Mouse (Mus musculus): ENCODE measurements around the gene Naa50.

Naa50 gene

DNA sequence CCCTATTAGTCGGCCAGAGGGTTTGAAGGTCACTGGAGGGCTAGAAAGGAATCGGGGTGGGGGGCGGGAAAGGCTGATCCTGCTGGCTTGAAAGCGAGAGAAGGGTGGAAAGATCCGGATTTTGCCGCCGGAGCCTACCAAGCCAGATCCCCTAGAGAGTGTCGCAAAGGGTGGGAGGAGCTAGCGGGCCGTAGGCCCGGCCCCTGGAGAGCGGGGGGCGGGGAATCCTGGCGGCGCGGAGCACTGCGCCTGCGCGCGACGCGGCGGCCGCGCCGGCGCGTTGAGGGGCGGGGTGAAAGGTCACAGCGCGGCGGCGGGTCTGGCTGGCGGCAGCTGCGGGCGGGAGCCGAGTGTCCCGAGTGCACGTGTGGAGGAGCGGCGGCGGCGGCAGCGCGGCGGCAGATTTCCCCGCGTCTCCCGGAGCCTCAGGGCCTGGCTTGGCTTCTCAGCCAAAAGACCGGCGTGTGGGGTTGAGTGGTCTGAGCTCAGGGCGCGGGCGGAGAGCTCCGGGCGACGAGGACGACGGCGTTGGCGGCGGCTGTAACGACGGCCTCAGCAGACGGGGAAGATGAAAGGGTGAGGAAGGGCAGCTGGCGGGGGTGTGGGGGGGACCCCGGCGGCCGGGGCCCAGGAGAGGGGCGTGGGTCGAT lies at the start of gene Naa50, which contains the start of gene Atp6v1a:
Gene Naa50, plus strand, starts transcription at position 295 of the 650 bp plus-strand sequence.
Gene Atp6v1a, minus strand, starts transcription at position 170 of the 650 bp plus-strand sequence.
- peak; percentile 74 for DNase-seq (ENCODE audit: low read depth)

DNA sequence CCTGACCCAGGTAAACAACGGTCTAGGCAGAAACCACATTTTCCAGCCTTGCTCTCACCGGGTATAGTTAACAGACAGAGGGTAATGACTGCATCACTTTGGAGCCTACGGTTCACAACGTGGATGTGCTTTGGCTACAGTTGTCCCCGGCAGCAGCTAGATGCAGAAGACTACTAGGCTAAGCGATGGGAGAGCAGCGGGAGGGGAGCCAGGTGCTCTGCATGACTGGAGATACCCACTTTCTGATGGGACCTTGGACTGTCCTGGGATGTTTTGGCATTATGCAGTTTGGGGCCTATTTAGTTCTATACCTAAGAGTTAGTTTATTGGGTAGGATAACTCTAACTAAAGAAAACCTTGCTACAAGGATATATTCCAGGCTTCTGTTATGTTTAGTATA lies 40.3 kb upstream of the Naa50 start:
- no peak for DNase-seq (ENCODE audit: low read depth)

DNA sequence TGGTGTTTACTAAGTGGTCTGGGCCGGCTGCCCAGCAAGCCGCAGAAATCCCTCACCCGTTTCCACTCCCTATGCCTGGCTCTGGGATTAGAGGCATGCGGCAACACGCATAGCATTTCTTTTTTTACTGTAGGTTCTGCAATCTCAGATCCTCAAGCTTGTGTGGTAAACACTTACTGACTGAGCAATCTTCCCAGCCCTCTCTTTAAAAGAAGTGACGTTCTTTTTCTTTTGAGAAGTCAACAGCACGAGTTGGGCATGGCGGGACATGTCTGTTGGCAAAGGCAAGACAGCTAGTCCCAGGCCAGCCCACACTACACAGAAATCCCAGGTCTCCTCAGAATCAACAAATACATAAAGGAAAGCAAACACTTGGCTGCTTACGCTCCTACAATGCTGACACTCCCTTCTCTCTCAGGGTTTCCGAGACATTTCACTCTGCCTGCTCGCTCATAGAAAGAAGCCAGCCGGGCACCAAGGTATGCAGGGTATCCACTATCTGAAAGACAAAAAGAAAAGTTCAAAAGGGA lies 38.4 kb upstream of the Naa50 start:
- DNase-seq (ENCODE audit: low read depth) = no peak

DNA sequence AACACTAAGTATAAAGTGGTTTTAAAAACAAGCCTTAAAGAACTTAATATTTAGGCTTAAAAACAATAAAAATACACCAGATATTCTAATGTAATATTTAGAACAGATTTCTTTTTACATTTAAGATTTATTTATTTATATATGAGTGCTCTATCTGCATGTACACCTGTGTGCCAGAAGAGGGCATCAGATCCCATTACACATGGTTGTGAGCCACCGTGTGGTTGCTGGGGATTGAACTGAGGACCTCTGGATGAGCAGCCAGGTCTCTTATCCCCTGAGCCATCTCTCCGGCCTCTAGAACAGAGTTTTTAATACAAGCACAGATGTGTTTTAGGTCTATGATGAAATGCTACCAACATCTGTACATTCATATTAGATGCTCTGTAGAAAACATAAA lies 36.7 kb upstream of the Naa50 start:
- DNase-seq (ENCODE audit: low read depth) = no peak

DNA sequence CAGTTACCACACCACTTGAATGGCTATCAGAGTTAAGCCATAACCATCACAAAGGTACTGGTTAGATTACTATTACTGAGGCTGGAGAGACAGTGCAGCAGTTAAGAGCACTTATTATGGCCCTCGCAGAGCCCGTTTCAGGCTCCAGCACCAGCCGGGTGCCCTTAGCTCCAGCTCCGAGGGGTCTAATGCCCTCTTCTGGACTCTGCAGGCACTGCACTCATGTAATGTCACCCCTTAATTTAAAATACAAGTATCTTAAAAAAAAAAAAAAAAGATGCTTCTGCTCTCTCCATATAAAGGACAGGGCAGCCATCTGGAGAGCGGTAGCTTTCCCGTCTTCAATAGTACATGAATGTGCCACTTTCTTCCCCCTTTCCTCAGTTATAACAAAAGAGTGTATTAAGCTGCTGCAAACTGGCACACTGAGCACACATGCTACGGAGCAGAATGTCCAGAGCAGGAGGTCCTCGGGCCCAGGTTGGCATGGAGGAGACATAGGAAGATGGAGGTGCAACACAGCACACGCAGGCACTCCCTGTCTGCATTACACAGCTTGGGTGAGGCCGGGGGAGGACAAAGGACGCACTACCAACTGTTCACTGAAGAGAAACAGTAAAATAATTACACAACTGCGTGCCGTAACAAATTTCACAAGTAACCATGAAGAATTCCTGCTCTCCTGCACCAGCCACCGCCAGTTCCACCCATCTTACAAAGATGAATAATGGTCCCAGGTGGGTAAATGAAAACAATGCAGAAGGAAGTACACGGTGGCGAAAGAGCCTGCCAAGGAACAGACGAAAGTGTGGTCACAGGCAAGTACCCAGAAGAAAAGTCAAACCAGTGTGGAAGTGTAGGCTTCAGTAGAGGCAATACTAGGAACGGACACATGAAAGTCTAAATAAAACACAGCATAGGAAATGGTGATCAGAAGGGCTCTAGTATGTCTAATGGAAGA lies 35.5 kb upstream of the Naa50 start:
- peak; percentile 1 for DNase-seq (ENCODE audit: low read depth)

DNA sequence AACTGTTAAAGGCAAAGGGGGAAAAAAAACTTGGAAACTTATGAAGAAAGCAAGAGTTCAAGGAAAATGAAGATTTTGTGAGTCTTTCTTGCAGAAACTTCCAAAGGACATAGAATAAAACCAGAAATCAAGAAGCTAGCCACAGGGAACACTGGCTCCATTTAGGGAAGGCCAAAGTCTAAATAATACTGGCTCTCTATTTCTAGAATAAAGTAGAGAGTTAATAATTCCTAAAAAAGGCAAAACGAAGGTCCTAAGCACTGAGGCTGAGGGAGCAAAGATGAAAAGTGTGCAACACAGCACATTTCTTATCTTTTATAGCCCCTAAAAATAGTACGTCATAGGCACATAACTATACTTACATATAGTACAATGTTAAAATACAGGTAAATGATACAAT lies 34.4 kb upstream of the Naa50 start:
- DNase-seq (ENCODE audit: low read depth) = no peak

DNA sequence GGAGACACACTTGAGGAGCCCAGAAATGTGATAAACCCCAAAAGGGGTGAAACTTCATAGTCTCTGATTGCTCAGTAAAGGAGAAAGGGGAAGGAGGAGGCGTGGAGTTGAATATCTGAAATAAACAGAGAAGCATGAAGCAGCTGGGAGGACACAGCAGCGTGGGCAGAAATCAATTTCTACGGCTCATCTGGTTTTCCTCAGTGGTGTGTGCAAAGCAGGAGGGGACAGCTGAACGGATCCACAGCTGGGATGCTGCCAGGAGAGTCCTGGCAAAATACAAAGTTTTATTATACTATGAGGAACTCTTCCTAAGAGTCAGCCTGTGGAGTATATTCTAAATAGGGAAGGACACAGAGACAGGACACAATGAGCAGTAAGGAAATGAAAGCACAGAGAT lies 30.6 kb upstream of the Naa50 start:
- no peak for DNase-seq (ENCODE audit: low read depth)

DNA sequence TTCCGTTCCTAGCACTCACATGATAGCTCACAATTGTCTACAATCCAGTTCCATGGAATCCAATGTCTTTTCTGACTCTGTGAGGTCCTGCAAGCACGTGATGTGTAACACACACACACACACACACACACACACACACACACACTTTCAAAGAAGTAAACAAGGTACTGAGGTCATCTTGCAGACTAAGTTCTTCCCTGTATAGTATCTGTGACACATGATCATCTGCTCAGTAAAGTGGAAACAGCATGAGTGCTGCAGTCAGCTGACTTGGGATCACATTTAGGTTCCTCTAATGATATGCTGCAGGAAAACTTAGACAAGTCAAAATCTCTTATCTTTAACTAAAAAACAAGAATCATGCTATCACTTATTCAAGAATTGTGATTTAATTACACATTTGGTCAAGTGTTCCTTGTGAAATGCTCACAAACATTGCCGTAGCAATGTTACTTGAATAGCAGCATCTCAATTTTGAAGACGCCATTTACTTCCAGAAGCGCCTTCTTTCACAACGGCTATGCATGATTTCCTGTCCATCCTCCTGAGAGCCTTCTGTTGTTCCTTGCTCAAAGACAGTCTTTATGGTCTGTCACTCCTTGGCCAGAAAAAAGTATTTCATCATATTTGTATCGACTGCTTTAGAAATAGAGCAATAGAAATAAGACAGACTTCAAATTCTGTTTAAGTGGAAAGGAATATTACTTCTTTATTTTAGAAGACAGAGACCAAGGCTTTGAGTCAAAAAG lies 19.7 kb upstream of the Naa50 start:
- DNase-seq (ENCODE audit: low read depth) = no peak

DNA sequence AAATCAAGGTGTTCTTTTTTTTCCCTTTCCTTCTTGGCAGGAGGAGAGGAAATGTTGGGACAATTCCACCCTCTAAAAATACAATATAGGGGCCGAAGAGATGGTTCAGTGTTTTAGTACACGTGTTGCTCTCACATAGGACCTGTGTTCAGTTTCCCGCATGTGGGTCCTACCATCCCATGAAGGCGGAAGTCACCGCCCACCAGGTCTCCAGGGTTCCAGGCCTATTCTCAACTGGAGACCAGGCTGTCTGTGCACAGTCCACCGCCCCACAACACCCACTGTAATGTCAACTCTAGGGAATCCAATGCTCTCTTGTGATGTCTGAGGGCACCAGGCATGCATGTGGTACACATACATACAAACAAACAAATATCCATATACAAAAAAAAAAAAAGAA lies 17.5 kb upstream of the Naa50 start:
- no peak for DNase-seq (ENCODE audit: low read depth)

DNA sequence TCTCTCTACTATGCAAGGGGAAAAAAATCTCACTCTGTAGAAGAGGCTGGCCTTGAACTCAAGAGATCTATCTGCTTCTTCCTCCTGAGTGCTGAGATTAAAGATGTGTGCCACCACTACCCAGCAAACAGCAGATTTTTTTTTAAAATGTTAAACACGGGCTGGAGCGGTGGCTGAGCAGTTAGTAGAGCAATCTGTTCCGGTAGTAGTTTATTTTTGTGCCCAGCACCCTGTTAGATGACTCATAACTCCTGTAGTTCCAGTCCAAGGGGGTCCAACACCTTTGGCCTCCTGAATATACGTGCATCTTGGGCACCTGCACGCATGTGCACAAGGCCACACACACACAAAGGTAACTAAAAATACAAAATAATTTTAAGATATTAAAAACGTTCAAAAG lies 17.1 kb upstream of the Naa50 start:
- DNase-seq (ENCODE audit: low read depth) = no peak

DNA sequence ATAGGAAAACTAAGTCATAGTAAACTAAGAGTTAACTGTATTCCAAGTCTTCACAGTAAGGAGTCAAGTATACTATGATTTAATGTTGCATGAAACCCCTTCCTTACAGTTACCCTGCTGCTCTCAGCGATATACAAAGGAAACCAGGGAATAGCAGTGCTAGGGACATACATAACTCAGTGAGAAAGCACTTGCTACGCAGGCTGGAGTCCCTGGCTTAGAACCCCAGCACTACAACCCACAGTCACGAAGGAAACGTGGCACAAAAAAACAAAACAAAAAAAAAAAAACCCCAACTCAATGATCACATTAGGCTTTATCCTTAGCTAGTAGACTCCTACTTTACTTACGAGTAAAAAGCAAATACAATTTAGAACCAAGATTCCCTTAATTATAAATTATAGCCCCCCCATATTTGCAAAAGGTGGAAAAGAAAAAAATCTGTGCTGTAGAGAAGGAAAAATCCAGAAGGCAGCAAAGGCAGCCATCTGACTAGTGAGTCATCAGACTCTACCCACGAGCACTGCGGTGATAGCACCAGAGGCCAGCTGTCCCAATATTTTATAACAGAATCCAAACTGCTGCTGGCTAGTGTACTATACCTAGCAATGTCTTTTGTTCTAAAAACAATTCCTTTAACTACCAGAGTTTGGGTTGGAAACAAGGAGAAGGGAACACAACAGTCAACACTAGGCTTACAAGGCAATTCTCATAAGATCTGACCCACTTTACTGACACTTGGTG lies 16.5 kb upstream of the Naa50 start:
- DNase-seq (ENCODE audit: low read depth) = no peak

DNA sequence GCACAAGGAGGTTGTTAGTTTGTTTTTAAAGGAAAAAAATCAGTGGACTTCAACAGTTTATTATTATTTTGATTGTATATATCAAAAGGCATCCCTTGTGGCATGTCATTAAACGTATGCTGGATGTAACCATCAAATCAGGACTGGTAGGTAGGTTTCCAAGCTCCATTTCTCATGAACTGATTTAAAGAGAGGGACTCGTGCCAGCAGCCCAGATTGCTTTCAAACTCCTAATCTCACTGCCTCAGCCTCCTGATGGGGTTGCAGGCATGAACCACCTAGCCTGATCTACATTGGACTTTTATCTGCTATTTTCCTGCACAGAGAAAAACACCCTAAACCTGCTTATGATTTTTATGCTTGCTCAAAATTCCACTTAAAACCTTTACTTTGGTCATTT lies 15.8 kb upstream of the Naa50 start:
- no peak for DNase-seq (ENCODE audit: low read depth)

DNA sequence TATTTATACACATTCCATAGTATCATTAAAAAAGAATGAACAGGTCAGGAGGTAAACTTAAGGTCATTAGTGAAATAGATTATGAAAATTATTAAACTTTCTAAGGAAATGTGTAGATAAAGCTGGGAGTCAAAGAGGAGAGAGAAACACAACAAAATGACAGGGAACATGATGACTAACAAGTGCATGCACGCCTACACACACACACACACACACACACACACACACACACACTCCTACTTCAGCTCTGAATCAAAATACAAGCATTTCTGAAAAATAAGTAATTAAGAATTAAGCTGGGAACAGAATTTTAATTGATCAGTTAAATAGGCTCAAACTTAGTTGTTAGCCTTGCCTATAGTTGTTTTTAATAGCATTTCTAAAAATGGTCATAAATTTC lies 14.9 kb upstream of the Naa50 start:
- no peak for DNase-seq (ENCODE audit: low read depth)

DNA sequence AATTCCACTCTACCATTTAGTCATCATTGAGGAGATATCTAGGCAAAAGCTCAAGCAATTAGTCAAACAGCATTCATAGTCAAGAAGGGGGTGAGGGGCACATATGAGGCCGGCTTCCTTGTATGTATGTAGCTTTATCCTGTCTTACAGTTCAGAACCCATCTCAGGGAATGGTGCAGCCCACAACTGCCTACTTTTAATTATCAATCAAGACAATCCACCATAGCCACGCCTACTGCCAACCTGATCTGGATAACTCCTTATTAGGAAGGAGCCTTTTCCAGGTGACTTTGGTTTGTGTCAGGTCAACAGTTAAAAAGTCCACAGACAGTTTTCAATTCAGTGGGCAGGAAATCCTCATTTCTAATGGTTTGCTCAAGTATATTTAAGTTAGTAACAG lies 14.2 kb upstream of the Naa50 start:
- no peak for DNase-seq (ENCODE audit: low read depth)

DNA sequence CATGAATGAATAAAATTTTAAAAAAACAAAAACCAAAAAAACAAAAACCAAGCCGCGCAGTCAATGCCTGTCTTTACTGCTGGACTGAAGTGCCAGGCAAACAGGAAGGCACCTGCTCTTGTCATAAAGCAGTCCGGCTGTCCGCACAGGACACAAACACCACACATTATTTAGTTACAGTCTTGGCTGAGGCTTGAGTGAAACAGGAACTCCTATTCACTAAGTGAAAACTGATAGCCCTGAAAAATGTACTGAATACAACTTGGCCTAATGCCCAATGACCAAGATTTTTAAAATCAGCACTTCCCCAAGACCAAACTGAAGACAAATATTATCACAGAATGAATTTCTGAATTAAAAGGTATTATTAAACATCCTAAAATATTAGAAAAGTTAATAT lies 13.2 kb upstream of the Naa50 start:
- no peak for DNase-seq (ENCODE audit: low read depth)

DNA sequence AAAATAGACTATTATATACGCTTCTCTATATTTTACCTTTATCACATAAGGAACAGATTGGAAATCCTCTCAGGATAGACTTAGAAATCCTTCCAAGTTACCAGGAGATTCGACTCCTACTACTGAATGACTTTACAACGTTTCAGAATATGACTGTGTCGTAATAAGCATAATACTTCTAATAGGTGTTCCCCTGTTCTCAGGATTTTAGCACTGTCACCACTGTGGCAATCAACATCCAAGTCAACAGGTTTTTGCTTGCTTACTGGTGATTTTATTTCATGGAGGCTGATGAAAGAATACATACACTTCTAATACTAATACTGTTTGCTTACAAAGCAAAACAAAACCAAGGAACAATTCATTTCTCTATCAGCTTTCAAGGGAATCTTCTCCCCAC lies 7.3 kb upstream of the Naa50 start:
- no peak for DNase-seq (ENCODE audit: low read depth)

DNA sequence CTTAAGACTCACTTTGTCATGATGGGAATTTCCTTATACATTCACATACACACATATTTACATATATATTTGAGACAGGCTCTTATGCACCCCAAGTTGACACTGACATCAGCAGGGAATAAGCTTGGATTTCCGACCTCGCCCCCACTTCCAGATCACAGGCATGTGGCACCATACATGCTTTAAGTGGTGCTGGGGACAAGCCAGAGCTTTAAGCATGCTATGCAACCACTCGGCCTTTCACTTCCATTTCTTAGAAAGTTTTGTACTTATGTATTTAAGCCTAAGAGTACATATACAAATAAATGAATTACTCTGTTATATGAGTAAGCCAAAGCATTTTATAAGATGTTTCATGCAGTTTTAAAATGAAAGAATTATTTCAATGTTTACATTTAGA lies 6.4 kb upstream of the Naa50 start:
- DNase-seq (ENCODE audit: low read depth) = no peak

DNA sequence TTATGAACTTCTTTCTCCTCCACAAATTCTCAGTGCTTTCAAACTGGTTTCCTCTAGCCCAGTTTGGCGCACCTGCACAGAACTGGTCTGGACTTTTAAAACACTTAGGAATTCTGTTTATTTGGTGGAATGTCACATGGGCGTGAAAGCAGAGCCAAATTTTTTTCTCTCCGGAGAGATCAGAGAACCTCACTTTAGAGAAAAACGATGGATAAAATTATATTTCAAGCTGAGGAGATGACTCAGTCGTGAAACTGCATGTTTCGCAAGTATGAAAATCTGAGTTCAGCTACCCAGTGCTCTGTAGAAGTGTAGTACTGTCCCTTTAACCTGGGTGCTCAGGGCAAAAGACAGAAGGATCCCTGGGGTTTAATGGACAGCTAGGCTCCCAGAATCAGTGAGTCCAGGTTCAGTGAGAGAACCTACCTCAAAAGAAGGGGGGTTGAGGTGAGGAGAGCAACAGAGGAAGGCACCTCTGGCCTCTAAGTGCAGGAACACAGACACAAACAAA lies 3.1 kb upstream of the Naa50 start:
- no peak for DNase-seq (ENCODE audit: low read depth)

DNA sequence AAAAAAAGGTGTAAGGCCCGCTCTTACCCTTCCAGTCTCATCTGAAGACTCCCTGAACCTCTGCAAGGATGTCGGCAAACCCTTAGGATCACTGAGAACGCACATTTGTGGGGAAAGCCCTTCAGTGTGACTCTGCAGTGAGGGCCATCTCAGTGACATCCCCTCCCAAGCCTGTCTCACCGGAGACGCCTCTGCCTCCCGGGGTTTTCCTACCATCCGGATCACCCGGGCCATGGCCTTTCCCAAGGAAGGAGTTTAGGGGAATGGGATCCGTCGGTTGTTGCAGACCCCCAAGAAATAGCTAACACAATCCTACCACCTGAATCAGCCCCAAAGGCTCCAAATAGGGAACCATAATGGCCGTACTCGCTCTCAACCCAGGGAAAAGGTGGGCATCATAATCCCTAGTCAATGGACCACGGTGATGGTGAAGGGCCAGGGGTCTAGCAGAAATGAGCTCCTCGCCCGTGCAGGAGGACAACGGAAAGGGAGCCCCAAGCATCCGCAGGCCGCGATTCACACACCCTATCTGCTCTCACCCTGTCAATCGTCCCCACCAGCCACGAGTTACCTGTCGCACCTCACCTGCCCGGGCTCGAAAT lies 1.2 kb upstream of the Naa50 start:
- DNase-seq (ENCODE audit: low read depth) = no peak

DNA sequence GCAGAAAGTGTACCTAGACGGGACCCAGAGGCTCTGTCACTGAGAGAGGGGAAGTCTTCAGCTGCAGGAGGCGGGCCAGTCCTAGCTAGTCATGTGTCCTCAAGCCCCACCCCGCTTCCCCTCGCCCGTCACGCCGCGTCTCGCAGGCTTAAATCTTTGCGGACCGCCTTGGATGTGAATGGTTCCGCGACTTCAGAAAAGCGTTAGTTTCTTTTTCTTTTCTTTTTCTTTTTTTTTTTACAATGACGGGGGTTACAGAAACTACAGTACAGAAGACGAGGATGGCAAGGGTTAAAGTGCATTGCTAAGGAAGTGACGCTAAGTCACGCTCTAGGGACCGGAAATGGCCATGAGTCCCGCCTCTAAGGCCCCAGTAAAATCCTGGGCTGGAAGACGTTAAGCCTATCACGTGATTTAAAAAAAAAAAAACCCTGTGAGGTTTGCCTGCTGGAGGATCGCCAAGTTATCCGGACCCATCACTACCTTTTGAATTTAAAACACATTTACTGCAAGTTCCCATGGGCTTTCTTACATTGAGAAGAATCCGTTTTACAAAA lies 573 bp upstream of the Naa50 start:
- DNase-seq (ENCODE audit: low read depth) = peak; percentile 90
